Mouse (Mus musculus): ENCODE results near the gene Prtn3.

DNA sequence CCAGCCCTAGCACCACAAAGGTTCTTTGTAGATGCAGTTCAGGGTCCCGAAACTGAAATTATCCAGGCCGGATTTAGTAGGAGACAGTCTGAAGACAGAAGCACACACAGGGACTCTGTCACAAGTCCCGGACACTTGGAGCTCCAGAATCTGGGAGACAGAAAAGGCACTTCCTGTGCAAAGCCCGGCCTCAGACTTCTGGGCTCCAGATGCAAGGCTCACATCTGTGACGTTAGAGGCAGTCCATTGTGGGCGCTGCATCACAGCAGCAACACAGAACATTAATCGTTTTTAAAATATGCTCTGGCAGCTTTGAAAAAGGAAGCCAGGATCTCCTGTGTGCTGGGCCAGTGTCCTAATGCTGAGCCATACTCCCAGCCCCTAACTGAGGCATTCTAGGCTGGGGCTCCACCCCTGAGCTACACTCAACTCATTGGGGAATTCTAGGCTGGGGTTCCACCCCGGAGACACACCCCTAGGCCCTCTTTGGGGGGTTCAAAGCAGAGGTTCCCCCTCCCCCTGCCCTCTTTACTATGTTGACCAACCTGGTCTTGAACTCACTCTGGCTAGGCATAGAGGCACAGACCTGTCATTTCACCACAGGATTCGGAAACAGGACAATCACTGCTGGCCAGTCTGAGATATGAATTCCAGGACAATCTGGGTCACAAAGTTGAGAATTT, 22.0 kb upstream of the Prtn3 start:
- TF ChIP-seq CTCF (IDR thresholded peaks at IDR 0.05; ENCODE audit: borderline replicate concordance, extremely low read depth, insufficient read depth, insufficient read length) (no peak), POLR2A (IDR thresholded peaks at IDR 0.05; ENCODE audit: borderline replicate concordance, extremely low read depth, insufficient read depth, insufficient read length, poor library complexity, severe bottlenecking) (no peak)

Measured in brain, embryonic 14.5 days (tissue).